Mouse (Mus musculus) CH12.LX (cell line): ENCODE data around the gene Ackr1. TPM values are rescaled to one million over a fixed set of nuclear protein-coding genes. Genes with fewer than 3 reads are reported as not detected.

Source experiments
- DNase-seq: peaks from one replicate; pipeline ENCODE4 v3.0.0-alpha.2; 2013; ENCODE audit errors: extremely low read depth
- H3K27ac ChIP-seq: 2 replicates; pipeline ENCODE4 v1.5.1; 2012; ENCODE audit warnings: low read depth, mild to moderate bottlenecking, control low read depth, moderate library complexity; ENCODE audit not compliant: insufficient read depth
- H3K27me3 ChIP-seq: replicated peaks from 2 replicates; pipeline ENCODE3; 2012; ENCODE audit warnings: inconsistent platforms
- H3K36me3 ChIP-seq, 2 experiments: replicated peaks in 1 of 2; 2 replicates each; pipeline versions ENCODE3 to v1.6.1; 2012; ENCODE audit warnings: inconsistent platforms in 1 of 2, low read length in 1 of 2, mild to moderate bottlenecking in 1 of 2, mixed read lengths in 1 of 2, moderate library complexity in 1 of 2; ENCODE audit not compliant: control insufficient read depth in 1 of 2, insufficient read depth in 1 of 2
- H3K4me1 ChIP-seq, 2 experiments: 2 replicates each; pipeline ENCODE4 v1.6.1; 2012; ENCODE audit warnings: inconsistent platforms in 1 of 2, moderate library complexity in 1 of 2; ENCODE audit not compliant: insufficient read depth in 2 of 2, control insufficient read depth in 1 of 2
- H3K4me2 ChIP-seq: 2 replicates; pipeline ENCODE4 v1.6.1; 2012; ENCODE audit warnings: low read depth, mild to moderate bottlenecking, control low read depth; ENCODE audit not compliant: poor library complexity, insufficient read depth, severe bottlenecking
- H3K4me3 ChIP-seq, 3 experiments: fragments of 150-350 bp in 1 of 3; sonication (generic) in 1 of 3; replicated peaks in 1 of 3; 2 replicates each; pipeline versions ENCODE3 to v1.5.1; 2011 to 2012; ENCODE audit warnings: low read depth in 2 of 3, low read length in 2 of 3, mild to moderate bottlenecking in 2 of 3, moderate library complexity in 2 of 3, control low read depth in 1 of 3, improper control_type of control experiment in 1 of 3, inconsistent platforms in 1 of 3, mixed read lengths in 1 of 3; ENCODE audit not compliant: poor library complexity in 1 of 3
- H3K79me2 ChIP-seq: replicated peaks from 2 replicates; pipeline ENCODE4 v1.6.1; 2012; ENCODE audit warnings: mild to moderate bottlenecking, moderate library complexity; ENCODE audit not compliant: control insufficient read depth, poor library complexity, insufficient read depth, severe bottlenecking; ENCODE audit errors: extremely low read depth
- H3K9ac ChIP-seq: 2 replicates; pipeline ENCODE4 v1.6.1; 2012; ENCODE audit warnings: low read depth, mild to moderate bottlenecking, control low read depth, moderate library complexity; ENCODE audit not compliant: insufficient read depth
- H3K9me3 ChIP-seq: replicated peaks from 2 replicates; pipeline ENCODE3; 2012; ENCODE audit warnings: low read length, inconsistent platforms, mixed read lengths
- CHD2 ChIP-seq: IDR thresholded peaks from 2 replicates; pipeline ENCODE4 v1.6.1; 2011; ENCODE audit warnings: low read length, improper control_type of control experiment
- CTCF ChIP-seq, 2 experiments: IDR thresholded peaks in 1 of 2; conservative IDR thresholded peaks in 1 of 2; 2 replicates each; pipeline ENCODE4 v1.5.1; 2011 to 2012; ENCODE audit warnings: low read depth in 2 of 2, low read length in 2 of 2, improper control_type of control experiment in 1 of 2, inconsistent platforms in 1 of 2, mild to moderate bottlenecking in 1 of 2, moderate library complexity in 1 of 2
- E2F4 ChIP-seq: IDR thresholded peaks from 2 replicates; pipeline ENCODE4 v1.6.1; 2011; ENCODE audit warnings: low read depth, low read length, improper control_type of control experiment; ENCODE audit not compliant: insufficient replicate concordance
- ELF1 ChIP-seq: IDR thresholded peaks from 2 replicates; pipeline ENCODE4 v1.6.1; 2014; ENCODE audit warnings: low read depth, mild to moderate bottlenecking, inconsistent platforms, low read length, improper control_type of control experiment
- ETS1 ChIP-seq: conservative IDR thresholded peaks from 2 replicates; pipeline ENCODE4 v1.6.1; 2012; ENCODE audit warnings: low read depth, mild to moderate bottlenecking, inconsistent platforms, low read length, improper control_type of control experiment, moderate library complexity
- GABPA ChIP-seq: IDR thresholded peaks from 2 replicates; pipeline ENCODE4 v1.6.1; 2012; ENCODE audit warnings: low read depth, low read length, improper control_type of control experiment, inconsistent platforms; ENCODE audit not compliant: insufficient replicate concordance
- IRF4 ChIP-seq: IDR thresholded peaks from 2 replicates; pipeline ENCODE4 v1.6.1; 2014; ENCODE audit warnings: low read depth, mild to moderate bottlenecking, inconsistent platforms, low read length, improper control_type of control experiment
- KAT2A ChIP-seq: IDR thresholded peaks from 2 replicates; pipeline ENCODE4 v1.6.1; 2012; ENCODE audit warnings: low read length, improper control_type of control experiment, inconsistent platforms; ENCODE audit not compliant: insufficient replicate concordance
- MAFK ChIP-seq: IDR thresholded peaks from 2 replicates; pipeline ENCODE4 v1.6.1; 2011; ENCODE audit warnings: low read length, improper control_type of control experiment; ENCODE audit not compliant: insufficient replicate concordance
- MAZ ChIP-seq: IDR thresholded peaks from 2 replicates; pipeline ENCODE4 v1.6.1; 2012; ENCODE audit warnings: low read depth, mild to moderate bottlenecking, inconsistent platforms, low read length, improper control_type of control experiment, moderate library complexity
- MXI1 ChIP-seq: IDR thresholded peaks from 2 replicates; pipeline ENCODE4 v1.6.1; 2011; ENCODE audit warnings: mild to moderate bottlenecking, low read depth, low read length, improper control_type of control experiment
- MYC ChIP-seq: IDR thresholded peaks from 2 replicates; pipeline ENCODE4 v1.6.1; 2011; ENCODE audit warnings: low read depth, mild to moderate bottlenecking, improper control_type of control experiment, low read length
- POLR2A ChIP-seq: IDR thresholded peaks from 2 replicates; pipeline ENCODE4 v1.6.1; 2011; ENCODE audit warnings: low read depth, mild to moderate bottlenecking, improper control_type of control experiment, low read length
- POLR2AphosphoS2 ChIP-seq: IDR thresholded peaks from 2 replicates; pipeline ENCODE4 v1.6.1; 2011; ENCODE audit warnings: low read depth, low read length, improper control_type of control experiment
- TBP ChIP-seq: conservative IDR thresholded peaks from 2 replicates; pipeline ENCODE4 v1.6.1; 2011; ENCODE audit warnings: low read depth, low read length, improper control_type of control experiment
- TCF12 ChIP-seq: IDR thresholded peaks from 2 replicates; pipeline ENCODE4 v1.6.1; 2014; ENCODE audit warnings: low read depth, mild to moderate bottlenecking, inconsistent platforms, low read length, improper control_type of control experiment
- USF1 ChIP-seq: IDR thresholded peaks from 2 replicates; pipeline ENCODE4 v1.6.1; 2014; ENCODE audit warnings: low read depth, mild to moderate bottlenecking, inconsistent platforms, low read length, improper control_type of control experiment
- USF2 ChIP-seq: conservative IDR thresholded peaks from 2 replicates; pipeline ENCODE4 v1.6.1; 2011; ENCODE audit warnings: low read depth, low read length, improper control_type of control experiment
- ZC3H11A ChIP-seq: IDR thresholded peaks from 2 replicates; pipeline ENCODE4 v1.6.1; 2012; ENCODE audit warnings: low read depth, mild to moderate bottlenecking, inconsistent platforms, low read length, improper control_type of control experiment
- ZKSCAN1 ChIP-seq: IDR thresholded peaks from 2 replicates; pipeline ENCODE4 v1.6.1; 2012; ENCODE audit warnings: low read depth, inconsistent platforms, low read length, improper control_type of control experiment, borderline replicate concordance
- ZMIZ1 ChIP-seq: IDR thresholded peaks from 2 replicates; pipeline ENCODE4 v1.6.1; 2012; ENCODE audit warnings: low read depth, mild to moderate bottlenecking, inconsistent platforms, low read length, improper control_type of control experiment
- dilution Hi-C: fragments of 300-500 bp; cut with MboI; formaldehyde crosslinking; loops from 2 replicates; pipeline ENCODE4 v1.14.3; 2020; ENCODE audit warnings: low sequenced_read_pairs; ENCODE audit not compliant: extremely low pct_unique_long_range_greater_than_20kb, extremely low pct_ligation_motif_present
- in situ Hi-C: fragments of 300-500 bp; cut with MboI; formaldehyde crosslinking; loops from 3 replicates; pipeline ENCODE4 v1.14.3; 2019; ENCODE audit warnings: low sequenced_read_pairs, low pct_ligation_motif_present, low pct_unique_long_range_greater_than_20kb, mixed read lengths
- polyA plus RNA-seq: library from polyadenylated mRNA; unstranded; fragments of >175 nt; gene quantifications from 2 replicates; pipeline ENCODE4 v1.2.1, GENCODE M21; 2012; ENCODE audit warnings: low read depth; ENCODE audit not compliant: insufficient read length
- total RNA-seq, 2 experiments: library from RNA; depleted of rRNA; stranded (reverse); fragments of 300-350 nt in 1 of 2; fragments of >200 nt in 1 of 2; gene quantifications; 2 replicates each; pipeline ENCODE4 v1.2.3; 2012 to 2014

Ackr1 gene
- total and polyA plus RNA-seq, 3 experiments = not detected

GRCm38 (mm10) chr1:173337008-173337407 lies 3.5 kb upstream of the Ackr1 start:
- Histone ChIP-seq H3K9me3 (no peaks in the 10 kb centered on the region), H3K27me3 (no peaks in the 10 kb centered on the region), H3K9ac (no peak overlapping the region), H3K4me2 (no peak overlapping the region), H3K27ac (no peak overlapping the region), H3K79me2 (no peaks in the 10 kb centered on the region), H3K4me1 (no peaks in the 10 kb centered on the region), H3K4me3 (no peak overlapping the region), H3K36me3 (no peaks in the 10 kb centered on the region)
- dilution Hi-C loops = no loop called here
- no peak for DNase-seq
- no peak for TF ChIP-seq MAZ
- no peak for TF ChIP-seq USF1
- in situ Hi-C loops = loop anchor here (5.0 kb wide), 1 partner anchor 50 kb away; no protein-coding TSS in a partner anchor

- Histone ChIP-seq H3K4me3 (no peak overlapping the region), H3K9me3 (no peaks in the 10 kb centered on the region), H3K9ac (no peak overlapping the region), H3K4me1 (no peaks in the 10 kb centered on the region), H3K4me2 (no peak overlapping the region), H3K27me3 (no peaks in the 10 kb centered on the region), H3K27ac (no peak overlapping the region), H3K36me3 (no peaks in the 10 kb centered on the region), H3K79me2 (no peaks in the 10 kb centered on the region)
- no peak for DNase-seq
- dilution Hi-C loops = no loop called here
- in situ Hi-C loops = loop anchor here (5.0 kb wide), 1 partner anchor 51 kb away; no protein-coding TSS in a partner anchor
- TF ChIP-seq USF2 = no peak
- TF ChIP-seq TCF12 = no peak
- no peak for TF ChIP-seq MXI1
- no peak for TF ChIP-seq E2F4
- TF ChIP-seq IRF4 = no peak
- no peak for TF ChIP-seq KAT2A
- no peak for TF ChIP-seq USF1
- TF ChIP-seq ELF1 = no peak
- no peak for TF ChIP-seq CHD2
- TF ChIP-seq MAFK = no peak
- no peak for TF ChIP-seq ZC3H11A
- no peak for TF ChIP-seq CTCF (conservative IDR thresholded peaks at IDR 0.05 in 1 of 2, IDR thresholded peaks at IDR 0.05 in 1 of 2; ENCODE audit: low read depth in 2 of 2, low read length in 2 of 2)
- no peak for TF ChIP-seq GABPA
- no peak for TF ChIP-seq ETS1
- TF ChIP-seq POLR2AphosphoS2 = no peak
- no peak for TF ChIP-seq ZKSCAN1
- no peak for TF ChIP-seq ZMIZ1
- TF ChIP-seq TBP = no peak
- TF ChIP-seq MYC = no peak
- no peak for TF ChIP-seq POLR2A
Observed at GRCm38 (mm10) chr1:173335903-173336302, 2.4 kb upstream of the Ackr1 start.
